Mouse (Mus musculus) retina, postnatal 1 day (tissue): ENCODE measurements around the gene Mlec.
"Not testable (repeated sequence)": the region's sequence is repeated elsewhere in the genome, so short reads cannot be mapped to it uniquely, and the experiment has no call there.

Experiments used
- DNase-seq: peaks from one replicate; pipeline ENCODE4 v3.0.0-alpha.2; 2012

The Mlec gene

GRCm38 (mm10) chr5:115149675-115150459, 8.1 kb downstream of the Mlec start:
- no peak for DNase-seq

GRCm38 (mm10) chr5:115148872-115149271, 9.1 kb downstream of the Mlec start:
- not testable (repeated sequence) for DNase-seq

- DNase-seq, result no peak
These were observed 9.6 kb downstream of the Mlec start for GRCm38 (mm10) chr5:115148378-115148777.

GRCm38 (mm10) chr5:115147388-115147787, 10.6 kb downstream of the Mlec start:
- no peak for DNase-seq

GRCm38 (mm10) chr5:115146747-115147130, 11.2 kb downstream of the Mlec start:
- no peak for DNase-seq

- no peak for DNase-seq
These were observed 11.8 kb downstream of the Mlec start for GRCm38 (mm10) chr5:115145976-115146746.

GRCm38 (mm10) chr5:115145253-115145968, 12.6 kb downstream of the Mlec start:
- no peak for DNase-seq

GRCm38 (mm10) chr5:115144471-115144870, 13.5 kb downstream of the Mlec start:
- DNase-seq, result no peak

- no peak for DNase-seq
These were observed 14.4 kb downstream of the Mlec start for GRCm38 (mm10) chr5:115143552-115143951.

- no peak for DNase-seq
These were observed 15.7 kb downstream of the Mlec start for GRCm38 (mm10) chr5:115142166-115142697.

- DNase-seq, result no peak
These were observed 17.3 kb downstream of the Mlec start for GRCm38 (mm10) chr5:115140726-115141125.

- DNase-seq, result no peak
These were observed 18.9 kb downstream of the Mlec start for GRCm38 (mm10) chr5:115139124-115139523.

GRCm38 (mm10) chr5:115134234-115135165, 23.5 kb downstream of the Mlec start, which contains the start of gene Unc119b:
Unc119b (minus strand) TSS chr5:115134975.
- DNase-seq, result peak; percentile 90

GRCm38 (mm10) chr5:115133358-115134066, 24.5 kb downstream of the Mlec start:
- no peak for DNase-seq

GRCm38 (mm10) chr5:115132465-115132864, 25.5 kb downstream of the Mlec start:
- DNase-seq, result no peak

GRCm38 (mm10) chr5:115129328-115129727, 28.7 kb downstream of the Mlec start:
- no peak for DNase-seq

GRCm38 (mm10) chr5:115127421-115128179, 30.4 kb downstream of the Mlec start:
- no peak for DNase-seq

- DNase-seq, result no peak
These were observed 31.2 kb downstream of the Mlec start for GRCm38 (mm10) chr5:115126578-115127312.

- DNase-seq, result peak; percentile 88
These were observed 32.6 kb downstream of the Mlec start for GRCm38 (mm10) chr5:115125211-115125871.
